Mouse (Mus musculus): ENCODE measurements at regions not wholly inside any gene's neighbourhood (a gene's known extent, or its start where the extent isn't known, plus 50 kb on each side); places are given as distances from the start of the nearest gene placed in this dataset.

DNA sequence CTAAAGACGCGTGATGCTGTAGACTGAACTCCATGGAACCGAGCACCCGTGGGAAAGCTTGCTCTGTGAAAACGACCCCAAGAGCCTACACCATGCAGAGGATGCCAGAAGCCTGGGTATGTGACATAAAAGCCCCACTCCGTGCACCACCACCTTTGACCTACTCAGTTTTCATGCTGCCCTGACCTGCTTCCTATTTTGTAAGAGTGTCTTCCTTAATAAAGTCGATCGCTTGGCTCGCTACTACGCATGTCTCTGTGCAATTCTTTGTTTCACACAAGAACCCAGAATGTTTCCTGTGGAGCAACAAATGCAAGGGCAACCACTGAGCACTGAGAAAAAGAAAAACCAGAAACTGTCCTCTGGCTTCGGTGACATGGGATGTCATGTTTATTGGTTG lies 60.5 kb downstream of the Sec61b start:
- 83% methylated on average over 11 of the region's 11 CpGs for WGBS
- no peak overlapping the region for H3K27ac ChIP-seq (replicated peaks; ENCODE audit: low read depth, low read length)
- no peaks in the 10 kb centered on the region for H3K9me3 ChIP-seq (ENCODE audit: control insufficient read depth, low read length)
- no peak overlapping the region for H3K4me2 ChIP-seq (replicated peaks; ENCODE audit: low read depth, low read length, severe bottlenecking)
- no peak for ATAC-seq (ENCODE audit: low FRiP score, low read depth)
- no peaks in the 10 kb centered on the region for H3K27me3 ChIP-seq (ENCODE audit: control insufficient read depth, insufficient read depth, low read length)
- H3K4me1 ChIP-seq (ENCODE audit: control insufficient read depth, insufficient read depth, low read length): no peaks in the 10 kb centered on the region
- no peak overlapping the region for H3K4me3 ChIP-seq (replicated peaks; ENCODE audit: low read length)
- TF ChIP-seq POLR2A (IDR thresholded peaks at IDR 0.05; ENCODE audit: borderline replicate concordance, extremely low read depth, insufficient read depth, insufficient read length): no peak
- no peak overlapping the region for H3K9ac ChIP-seq (ENCODE audit: low read depth, low read length, severe bottlenecking)
- no peak for DNase-seq (ENCODE audit: low spot score)
- no peaks in the 10 kb centered on the region for H3K36me3 ChIP-seq (ENCODE audit: control insufficient read depth, insufficient read depth, low read length)

GRCm38 (mm10) chr4:47567694-47568093 lies 93.2 kb downstream of the Sec61b start:
- Histone ChIP-seq H3K9ac (ENCODE audit: low read depth, low read length, severe bottlenecking) (no peak overlapping the region), H3K4me1 (ENCODE audit: control insufficient read depth, insufficient read depth, low read length) (no peaks in the 10 kb centered on the region), H3K9me3 (ENCODE audit: control insufficient read depth, low read length) (no peaks in the 10 kb centered on the region), H3K4me3 (replicated peaks; ENCODE audit: low read length) (no peak overlapping the region), H3K4me2 (replicated peaks; ENCODE audit: low read depth, low read length, severe bottlenecking) (no peak overlapping the region), H3K27ac (replicated peaks; ENCODE audit: low read depth, low read length) (no peak overlapping the region), H3K27me3 (ENCODE audit: control insufficient read depth, insufficient read depth, low read length) (no peaks in the 10 kb centered on the region), H3K36me3 (ENCODE audit: control insufficient read depth, insufficient read depth, low read length) (no peaks in the 10 kb centered on the region)
- no peak for TF ChIP-seq POLR2A (IDR thresholded peaks at IDR 0.05; ENCODE audit: borderline replicate concordance, extremely low read depth, insufficient read depth, insufficient read length)
- ATAC-seq (ENCODE audit: low FRiP score, low read depth): no peak
- no peak for DNase-seq (ENCODE audit: low spot score)
- WGBS: 60% methylated on average over 3 of the region's 3 CpGs

- ATAC-seq (ENCODE audit: low FRiP score, low read depth) (no peak), DNase-seq (ENCODE audit: low spot score) (no peak)
- TF ChIP-seq POLR2A (IDR thresholded peaks at IDR 0.05; ENCODE audit: borderline replicate concordance, extremely low read depth, insufficient read depth, insufficient read length): no peak
- H3K36me3 ChIP-seq (ENCODE audit: control insufficient read depth, insufficient read depth, low read length): no peaks in the 10 kb centered on the region
- H3K27ac ChIP-seq (replicated peaks; ENCODE audit: low read depth, low read length): no peak overlapping the region
- no peaks in the 10 kb centered on the region for H3K4me1 ChIP-seq (ENCODE audit: control insufficient read depth, insufficient read depth, low read length)
- WGBS: 89% methylated on average over 5 of the region's 5 CpGs
- H3K9me3 ChIP-seq (ENCODE audit: control insufficient read depth, low read length): no peaks in the 10 kb centered on the region
- H3K9ac ChIP-seq (ENCODE audit: low read depth, low read length, severe bottlenecking): no peak overlapping the region
- H3K4me3 ChIP-seq (replicated peaks; ENCODE audit: low read length): no peak overlapping the region
- H3K4me2 ChIP-seq (replicated peaks; ENCODE audit: low read depth, low read length, severe bottlenecking): no peak overlapping the region
- H3K27me3 ChIP-seq (ENCODE audit: control insufficient read depth, insufficient read depth, low read length): no peaks in the 10 kb centered on the region
These were observed 96.4 kb downstream of the Sec61b start for GRCm38 (mm10) chr4:47570846-47571245.

DNA sequence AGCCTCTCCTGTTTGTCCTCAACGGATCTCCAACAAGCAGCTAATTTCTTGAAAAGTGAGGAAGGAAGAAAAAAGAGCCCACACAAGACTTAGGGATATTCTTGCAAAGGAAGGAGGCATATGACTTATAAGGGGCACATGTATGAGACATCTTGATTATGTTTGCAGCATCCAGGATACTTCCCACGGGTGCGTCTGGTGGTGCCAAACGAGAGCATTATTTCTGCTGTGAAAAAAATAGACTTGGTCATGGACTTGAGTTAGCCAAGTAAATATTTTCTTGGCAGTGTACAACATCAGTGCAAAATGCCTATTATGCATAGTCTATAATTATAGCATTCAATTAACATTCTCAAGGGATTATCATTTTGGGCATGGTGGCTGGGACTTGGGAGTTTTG lies 101.6 kb downstream of the Sec61b start:
- no peak for TF ChIP-seq POLR2A (IDR thresholded peaks at IDR 0.05; ENCODE audit: borderline replicate concordance, extremely low read depth, insufficient read depth, insufficient read length)
- H3K9me3 ChIP-seq (ENCODE audit: control insufficient read depth, low read length): no peaks in the 10 kb centered on the region
- no peaks in the 10 kb centered on the region for H3K27me3 ChIP-seq (ENCODE audit: control insufficient read depth, insufficient read depth, low read length)
- H3K4me2 ChIP-seq (replicated peaks; ENCODE audit: low read depth, low read length, severe bottlenecking): no peak overlapping the region
- H3K4me3 ChIP-seq (replicated peaks; ENCODE audit: low read length): no peak overlapping the region
- H3K36me3 ChIP-seq (ENCODE audit: control insufficient read depth, insufficient read depth, low read length): no peaks in the 10 kb centered on the region
- DNase-seq (ENCODE audit: low spot score): no peak
- H3K9ac ChIP-seq (ENCODE audit: low read depth, low read length, severe bottlenecking): no peak overlapping the region
- 82% methylated on average over 4 of the region's 4 CpGs for WGBS
- no peak for ATAC-seq (ENCODE audit: low FRiP score, low read depth)
- H3K27ac ChIP-seq (replicated peaks; ENCODE audit: low read depth, low read length): no peak overlapping the region
- no peaks in the 10 kb centered on the region for H3K4me1 ChIP-seq (ENCODE audit: control insufficient read depth, insufficient read depth, low read length)

GRCm38 (mm10) chr4:47577490-47577889 lies 103.0 kb downstream of the Sec61b start:
- ATAC-seq (ENCODE audit: low FRiP score, low read depth) (no peak), DNase-seq (ENCODE audit: low spot score) (peak; percentile 20)
- 88% methylated on average over 3 of the region's 3 CpGs for WGBS
- no peaks in the 10 kb centered on the region for H3K9me3 ChIP-seq (ENCODE audit: control insufficient read depth, low read length)
- H3K4me2 ChIP-seq (replicated peaks; ENCODE audit: low read depth, low read length, severe bottlenecking): no peak overlapping the region
- H3K36me3 ChIP-seq (ENCODE audit: control insufficient read depth, insufficient read depth, low read length): no peaks in the 10 kb centered on the region
- TF ChIP-seq POLR2A (IDR thresholded peaks at IDR 0.05; ENCODE audit: borderline replicate concordance, extremely low read depth, insufficient read depth, insufficient read length): no peak
- H3K4me3 ChIP-seq (replicated peaks; ENCODE audit: low read length): no peak overlapping the region
- H3K4me1 ChIP-seq (ENCODE audit: control insufficient read depth, insufficient read depth, low read length): no peaks in the 10 kb centered on the region
- no peaks in the 10 kb centered on the region for H3K27me3 ChIP-seq (ENCODE audit: control insufficient read depth, insufficient read depth, low read length)
- no peak overlapping the region for H3K27ac ChIP-seq (replicated peaks; ENCODE audit: low read depth, low read length)
- no peak overlapping the region for H3K9ac ChIP-seq (ENCODE audit: low read depth, low read length, severe bottlenecking)

GRCm38 (mm10) chr4:47578637-47579036 lies 104.2 kb downstream of the Sec61b start:
- no peak for TF ChIP-seq POLR2A (IDR thresholded peaks at IDR 0.05; ENCODE audit: borderline replicate concordance, extremely low read depth, insufficient read depth, insufficient read length)
- no peak overlapping the region for H3K27ac ChIP-seq (replicated peaks; ENCODE audit: low read depth, low read length)
- no peak for DNase-seq (ENCODE audit: low spot score)
- no peaks in the 10 kb centered on the region for H3K4me1 ChIP-seq (ENCODE audit: control insufficient read depth, insufficient read depth, low read length)
- H3K4me3 ChIP-seq (replicated peaks; ENCODE audit: low read length): no peak overlapping the region
- no peak overlapping the region for H3K4me2 ChIP-seq (replicated peaks; ENCODE audit: low read depth, low read length, severe bottlenecking)
- ATAC-seq (ENCODE audit: low FRiP score, low read depth): no peak
- H3K9ac ChIP-seq (ENCODE audit: low read depth, low read length, severe bottlenecking): no peak overlapping the region
- no peaks in the 10 kb centered on the region for H3K9me3 ChIP-seq (ENCODE audit: control insufficient read depth, low read length)
- H3K27me3 ChIP-seq (ENCODE audit: control insufficient read depth, insufficient read depth, low read length): no peaks in the 10 kb centered on the region
- no peaks in the 10 kb centered on the region for H3K36me3 ChIP-seq (ENCODE audit: control insufficient read depth, insufficient read depth, low read length)
- WGBS: 80% methylated on average over 10 of the region's 10 CpGs

Data from limb, embryonic 14.5 days (tissue).